Mouse (Mus musculus) thymus, adult 2 months (tissue): Measurements from ENCODE around the gene Msi2.

Source experiments
- CTCF ChIP-seq: fragments of 200-500 bp; IDR thresholded peaks from 2 replicates; pipeline ENCODE4 v1.5.1; 2012; ENCODE audit warnings: mild to moderate bottlenecking, control low read depth, low read length, moderate library complexity, borderline replicate concordance; ENCODE audit not compliant: control insufficient read depth, poor library complexity, insufficient read depth; ENCODE audit errors: extremely low read depth
- POLR2A ChIP-seq: fragments of 200-500 bp; IDR thresholded peaks from 2 replicates; pipeline ENCODE4 v1.6.1; 2012; ENCODE audit warnings: mild to moderate bottlenecking, low read length, control low read depth, moderate library complexity; ENCODE audit not compliant: control insufficient read depth, poor library complexity, insufficient read depth; ENCODE audit errors: extremely low read depth

- TF ChIP-seq CTCF (no peak), POLR2A (no peak)
These were observed 92.3 kb downstream of the Msi2 start for GRCm38 (mm10) chr11:88626061-88626460.
